Mouse (Mus musculus): ENCODE results near the gene Gon7. TPM values are rescaled to one million over a fixed set of nuclear protein-coding genes. Genes with fewer than 3 reads are reported as not detected.

Gene Gon7
- 42.4 and 45.4 TPM in 2 replicates for polyA plus RNA-seq (2015; fragmentation: Nextera tagmentation; extraction: Ambion mirVana)

- Histone ChIP-seq H3K9me3 (no peaks in the 10 kb centered on the region), H3K36me3 (peaks cover 8% of the 10 kb centered on the region; the same call in 1 of the 2 replicates), H3K4me1 (peaks cover 42% of the 10 kb centered on the region), H3K4me2 (replicated peaks) (peak within 1 kb of the TSS; percentile 87), H3K9ac (replicated peaks) (peak within 1 kb of the TSS; percentile 87), H3K27me3 (no peaks in the 10 kb centered on the region), H3K27ac (replicated peaks) (peak within 1 kb of the TSS; percentile 83), H3K4me3 (peak within 1 kb of the TSS; percentile 94)
- WGBS = under 1% methylated on average over 73 of the region's 73 CpGs
- ATAC-seq (replicated peaks) = peak; percentile 98
Measured at GRCm38 (mm10) chr12:102757689-102758402, at the start of gene Gon7, which contains the start of the genes Gm28051 and Ubr7. Gon7 (minus strand) TSS chr12:102757803. Gm28051 (minus strand) TSS chr12:102757765. Ubr7 (plus strand) TSS chr12:102757967.

- H3K4me3 ChIP-seq = no peak overlapping the region
- no peak overlapping the region for H3K27ac ChIP-seq (replicated peaks)
- peaks cover 8% of the 10 kb centered on the region; the same call in 1 of the 2 replicates for H3K36me3 ChIP-seq
- H3K9ac ChIP-seq (replicated peaks) = no peak overlapping the region
- WGBS = 100% methylated on average over 2 of the region's 2 CpGs
- no peaks in the 10 kb centered on the region for H3K27me3 ChIP-seq
- H3K4me2 ChIP-seq (replicated peaks) = no peak overlapping the region
- no peaks in the 10 kb centered on the region for H3K4me1 ChIP-seq
- ATAC-seq (replicated peaks) = no peak
- H3K9me3 ChIP-seq = no peaks in the 10 kb centered on the region
Measured at GRCm38 (mm10) chr12:102799528-102799927, 41.9 kb upstream of the Gon7 start.

DNA sequence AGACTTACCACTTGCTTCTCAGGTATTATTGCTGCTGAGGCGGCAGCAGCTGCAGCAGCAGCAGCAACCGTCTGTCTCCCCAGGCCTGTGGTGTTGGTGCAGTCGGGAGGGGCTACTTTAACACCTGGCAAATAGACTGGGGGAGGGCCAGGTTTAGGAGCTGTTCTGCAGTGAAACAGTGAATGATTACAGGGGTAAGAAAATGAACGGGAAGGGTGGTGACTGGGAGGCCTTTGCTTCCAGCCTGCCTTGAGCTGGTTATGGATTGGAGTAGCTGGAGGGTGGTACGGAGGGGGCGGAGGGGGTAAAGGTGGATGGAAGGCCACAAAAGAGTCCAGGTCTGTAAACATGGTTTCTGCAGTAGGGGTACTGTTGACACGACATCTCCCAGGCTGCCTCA, 30.3 kb upstream of the Gon7 start:
- Histone ChIP-seq H3K36me3 (peaks cover 62% of the 10 kb centered on the region), H3K9me3 (no peaks in the 10 kb centered on the region), H3K9ac (replicated peaks) (no peak overlapping the region), H3K27me3 (no peaks in the 10 kb centered on the region), H3K27ac (replicated peaks) (no peak overlapping the region), H3K4me1 (no peaks in the 10 kb centered on the region), H3K4me2 (replicated peaks) (no peak overlapping the region), H3K4me3 (no peak overlapping the region)
- ATAC-seq (replicated peaks) = no peak
- 91% methylated on average over 7 of the region's 7 CpGs for WGBS

- H3K4me3 ChIP-seq = no peak overlapping the region
- no peak overlapping the region for H3K9ac ChIP-seq (replicated peaks)
- H3K4me2 ChIP-seq (replicated peaks) = no peak overlapping the region
- no peaks in the 10 kb centered on the region for H3K27me3 ChIP-seq
- no peak overlapping the region for H3K27ac ChIP-seq (replicated peaks)
- peaks cover 46% of the 10 kb centered on the region for H3K36me3 ChIP-seq
- 84% methylated on average over 5 of the region's 5 CpGs for WGBS
- no peaks in the 10 kb centered on the region for H3K9me3 ChIP-seq
- H3K4me1 ChIP-seq = no peaks in the 10 kb centered on the region
- no peak for ATAC-seq (replicated peaks)
Measured at GRCm38 (mm10) chr12:102785593-102785985, 28.0 kb upstream of the Gon7 start.

- 91% methylated on average over 19 of the region's 19 CpGs for WGBS
- no peak overlapping the region for H3K4me2 ChIP-seq (replicated peaks)
- H3K9ac ChIP-seq (replicated peaks) = no peak overlapping the region
- peaks cover 43% of the 10 kb centered on the region for H3K36me3 ChIP-seq
- no peaks in the 10 kb centered on the region for H3K9me3 ChIP-seq
- H3K4me3 ChIP-seq = no peak overlapping the region
- H3K4me1 ChIP-seq = no peaks in the 10 kb centered on the region
- no peaks in the 10 kb centered on the region for H3K27me3 ChIP-seq
- ATAC-seq (replicated peaks) = no peak
- no peak overlapping the region for H3K27ac ChIP-seq (replicated peaks)
Measured at GRCm38 (mm10) chr12:102784899-102785592, 27.4 kb upstream of the Gon7 start.

GRCm38 (mm10) chr12:102782841-102783240, 25.2 kb upstream of the Gon7 start:
- 95% methylated on average over 5 of the region's 5 CpGs for WGBS
- Histone ChIP-seq H3K9me3 (no peaks in the 10 kb centered on the region), H3K4me2 (replicated peaks) (no peak overlapping the region), H3K27ac (replicated peaks) (no peak overlapping the region), H3K27me3 (no peaks in the 10 kb centered on the region), H3K4me3 (no peak overlapping the region), H3K4me1 (no peaks in the 10 kb centered on the region), H3K9ac (replicated peaks) (no peak overlapping the region), H3K36me3 (peaks cover 31% of the 10 kb centered on the region)
- no peak for ATAC-seq (replicated peaks)

GRCm38 (mm10) chr12:102779452-102779851, 21.8 kb upstream of the Gon7 start:
- no peak overlapping the region for H3K9ac ChIP-seq (replicated peaks)
- no peaks in the 10 kb centered on the region for H3K27me3 ChIP-seq
- H3K36me3 ChIP-seq = peaks cover 37% of the 10 kb centered on the region
- no peak overlapping the region for H3K4me3 ChIP-seq
- 59% methylated on average over 3 of the region's 3 CpGs for whole genome bisulfite sequencing
- no peak overlapping the region for H3K27ac ChIP-seq (replicated peaks)
- H3K4me1 ChIP-seq = no peaks in the 10 kb centered on the region
- H3K9me3 ChIP-seq = no peaks in the 10 kb centered on the region
- no peak overlapping the region for H3K4me2 ChIP-seq (replicated peaks)
- no peak for ATAC-seq (replicated peaks)

GRCm38 (mm10) chr12:102778151-102778550, 20.5 kb upstream of the Gon7 start:
- Histone ChIP-seq H3K4me3 (no peak overlapping the region), H3K4me2 (replicated peaks) (no peak overlapping the region), H3K27ac (replicated peaks) (no peak overlapping the region), H3K9me3 (no peaks in the 10 kb centered on the region), H3K36me3 (peaks cover 42% of the 10 kb centered on the region), H3K9ac (replicated peaks) (no peak overlapping the region), H3K27me3 (no peaks in the 10 kb centered on the region), H3K4me1 (no peaks in the 10 kb centered on the region)
- ATAC-seq (replicated peaks) = no peak
- 91% methylated on average over 5 of the region's 5 CpGs for WGBS

DNA sequence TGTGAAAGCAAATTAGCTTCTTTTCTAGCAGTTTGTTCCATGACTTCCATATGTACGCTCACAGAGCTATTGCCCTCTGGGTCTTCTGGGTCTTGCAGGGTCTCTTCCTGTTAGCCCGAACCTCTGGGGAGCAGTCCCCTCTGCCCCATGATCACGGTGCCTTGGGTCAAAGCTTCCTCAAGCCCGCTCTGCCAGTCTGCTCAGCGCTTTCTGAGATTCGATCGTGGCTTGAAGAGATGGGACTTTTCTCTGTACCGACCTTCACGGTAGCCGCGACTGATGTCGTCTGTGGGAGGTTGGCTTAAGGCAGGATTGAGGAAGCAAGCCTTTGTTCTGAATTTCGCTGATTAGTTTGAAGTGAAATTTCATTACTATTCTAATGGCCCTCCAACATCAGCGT, 18.4 kb upstream of the Gon7 start:
- Histone ChIP-seq H3K27ac (replicated peaks) (no peak overlapping the region), H3K4me3 (no peak overlapping the region), H3K4me2 (replicated peaks) (no peak overlapping the region), H3K36me3 (peaks cover 61% of the 10 kb centered on the region), H3K27me3 (no peaks in the 10 kb centered on the region), H3K9me3 (no peaks in the 10 kb centered on the region), H3K4me1 (no peaks in the 10 kb centered on the region), H3K9ac (replicated peaks) (no peak overlapping the region)
- WGBS = 92% methylated on average over 14 of the region's 14 CpGs
- ATAC-seq (replicated peaks) = no peak

DNA sequence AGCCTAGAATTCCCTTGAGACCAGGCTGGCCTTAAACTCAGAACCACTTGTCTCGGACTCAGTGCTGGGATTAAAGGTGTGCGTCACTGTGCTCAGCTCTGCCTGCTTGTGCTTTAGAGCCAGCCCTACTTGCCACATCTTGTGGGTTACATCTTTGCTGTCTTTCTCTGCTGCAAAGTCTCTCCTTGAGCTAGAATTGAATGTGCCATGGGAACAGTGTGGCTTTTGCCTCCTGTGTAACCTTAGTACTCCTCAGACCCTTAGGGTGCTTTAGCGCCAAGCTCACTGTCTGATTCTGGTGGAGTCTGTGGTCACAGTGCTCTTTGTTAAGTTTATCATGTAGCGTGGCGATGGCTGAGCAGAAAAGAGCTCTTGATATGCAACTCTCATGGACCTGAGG, 15.1 kb upstream of the Gon7 start:
- peaks cover 89% of the 10 kb centered on the region for H3K36me3 ChIP-seq
- no peak overlapping the region for H3K27ac ChIP-seq (replicated peaks)
- no peak overlapping the region for H3K4me3 ChIP-seq
- no peak for ATAC-seq (replicated peaks)
- H3K9ac ChIP-seq (replicated peaks) = no peak overlapping the region
- H3K9me3 ChIP-seq = no peaks in the 10 kb centered on the region
- H3K27me3 ChIP-seq = no peaks in the 10 kb centered on the region
- no peak overlapping the region for H3K4me2 ChIP-seq (replicated peaks)
- WGBS = 95% methylated on average over 5 of the region's 5 CpGs
- no peaks in the 10 kb centered on the region for H3K4me1 ChIP-seq

DNA sequence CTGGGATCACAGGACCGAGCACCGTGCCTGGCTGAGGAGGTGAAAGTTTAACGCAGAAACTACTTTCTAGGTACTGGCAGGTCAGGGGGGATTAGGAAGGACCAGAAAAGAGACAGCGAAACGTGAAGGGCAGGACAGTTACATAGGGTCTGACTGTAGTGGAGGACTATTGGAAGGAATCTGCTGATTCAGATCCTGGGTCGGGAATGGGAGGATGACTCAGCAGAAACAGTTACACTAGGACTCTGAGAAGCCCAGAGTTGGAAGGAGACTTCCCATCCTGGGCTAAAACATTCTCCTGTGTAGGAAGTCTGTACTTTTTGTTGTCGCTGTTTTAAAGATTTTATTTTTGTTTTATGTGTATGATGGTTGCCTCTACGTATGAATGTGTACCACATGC, 14.0 kb upstream of the Gon7 start:
- Histone ChIP-seq H3K36me3 (peaks cover 88% of the 10 kb centered on the region), H3K9ac (replicated peaks) (no peak overlapping the region), H3K27me3 (no peaks in the 10 kb centered on the region), H3K4me3 (no peak overlapping the region), H3K4me2 (replicated peaks) (no peak overlapping the region), H3K9me3 (no peaks in the 10 kb centered on the region), H3K27ac (replicated peaks) (no peak overlapping the region), H3K4me1 (no peaks in the 10 kb centered on the region)
- 95% methylated on average over 8 of the region's 8 CpGs for WGBS
- ATAC-seq (replicated peaks) = no peak

GRCm38 (mm10) chr12:102769000-102769399, 11.4 kb upstream of the Gon7 start:
- Histone ChIP-seq H3K4me1 (no peaks in the 10 kb centered on the region), H3K27ac (replicated peaks) (no peak overlapping the region), H3K9me3 (no peaks in the 10 kb centered on the region), H3K4me2 (replicated peaks) (no peak overlapping the region), H3K4me3 (no peak overlapping the region), H3K27me3 (no peaks in the 10 kb centered on the region), H3K9ac (replicated peaks) (no peak overlapping the region), H3K36me3 (peaks cover 90% of the 10 kb centered on the region)
- 90% methylated on average over 4 of the region's 4 CpGs for WGBS
- ATAC-seq (replicated peaks) = no peak

All from forebrain, embryonic 15.5 days (tissue).